Mouse (Mus musculus) kidney, postnatal 0 days (tissue): ENCODE results near the gene Hypk. TPM values are rescaled to one million over a fixed set of nuclear protein-coding genes. Genes with fewer than 3 reads are reported as not detected.

ENCODE experiments used
- ATAC-seq: fragments of 200-750 bp; cut with Nextera tagmentation; replicated peaks from 2 replicates; pipeline ENCODE4 v1.8.0; 2017; ENCODE audit warnings: low read depth, moderate number of reproducible peaks, moderate TSS enrichment, moderate library complexity; ENCODE audit not compliant: low FRiP score
- DNase-seq: peaks from one replicate; pipeline ENCODE4 v3.0.0-alpha.2; 2016; ENCODE audit warnings: low spot score
- H3K27ac ChIP-seq: fragments of 300-500 bp; sonication (generic); 2 replicates; pipeline ENCODE4 v1.5.1; 2014; ENCODE audit warnings: mild to moderate bottlenecking
- H3K27me3 ChIP-seq: fragments of 300-500 bp; sonication (generic); 2 replicates; pipeline ENCODE4 v1.6.1; 2014; ENCODE audit warnings: low read length, mixed read lengths; ENCODE audit not compliant: insufficient read depth
- H3K36me3 ChIP-seq: fragments of 300-500 bp; sonication (generic); 2 replicates; pipeline ENCODE4 v1.6.1; 2014; ENCODE audit warnings: low read length, mixed read lengths; ENCODE audit not compliant: insufficient read depth
- H3K4me1 ChIP-seq: fragments of 300-500 bp; sonication (generic); replicated peaks from 2 replicates; pipeline ENCODE4 v1.6.1; 2014; ENCODE audit warnings: antibody characterized with exemption, low read length, mixed read lengths; ENCODE audit not compliant: insufficient read depth
- H3K4me2 ChIP-seq: fragments of 300-500 bp; sonication (generic); 2 replicates; pipeline ENCODE4 v1.6.1; 2014; ENCODE audit warnings: mild to moderate bottlenecking, low read length, moderate library complexity, mixed read lengths
- H3K4me3 ChIP-seq: fragments of 300-500 bp; sonication (generic); replicated peaks from 2 replicates; pipeline ENCODE4 v1.5.1; 2014; ENCODE audit warnings: low read depth, low read length
- H3K9ac ChIP-seq: fragments of 300-500 bp; sonication (generic); 2 replicates; pipeline ENCODE4 v1.6.1; 2014; ENCODE audit warnings: low read depth, low read length
- H3K9me3 ChIP-seq: fragments of 300-500 bp; sonication (generic); replicated peaks from 2 replicates; pipeline ENCODE4 v1.6.1; 2016; ENCODE audit warnings: low read length, inconsistent platforms, mixed read lengths
- CTCF ChIP-seq: IDR thresholded peaks from 2 replicates; pipeline ENCODE4 v1.5.1; 2016; ENCODE audit warnings: antibody characterized with exemption, low read depth, mild to moderate bottlenecking, moderate library complexity
- WGBS: fragments of 180-500 bp; shearing (Covaris S2); extraction: QIAGEN DNeasy Blood & Tissue Kit; methylation state at CpG from one replicate; pipeline ENCODE4 v1.1.7; 2014; 5-methylcytosine and 5-hydroxymethylcytosine counted together
- polyA plus RNA-seq: library from polyadenylated mRNA; unstranded; fragments of >200 nt; fragmentation: Nextera tagmentation; extraction: Ambion mirVana; gene quantifications from 2 replicates; pipeline ENCODE4 v1.2.1, GENCODE M21; 2015

The Hypk gene
- 102 and 123 TPM in 2 replicates for polyA plus RNA-seq

DNA sequence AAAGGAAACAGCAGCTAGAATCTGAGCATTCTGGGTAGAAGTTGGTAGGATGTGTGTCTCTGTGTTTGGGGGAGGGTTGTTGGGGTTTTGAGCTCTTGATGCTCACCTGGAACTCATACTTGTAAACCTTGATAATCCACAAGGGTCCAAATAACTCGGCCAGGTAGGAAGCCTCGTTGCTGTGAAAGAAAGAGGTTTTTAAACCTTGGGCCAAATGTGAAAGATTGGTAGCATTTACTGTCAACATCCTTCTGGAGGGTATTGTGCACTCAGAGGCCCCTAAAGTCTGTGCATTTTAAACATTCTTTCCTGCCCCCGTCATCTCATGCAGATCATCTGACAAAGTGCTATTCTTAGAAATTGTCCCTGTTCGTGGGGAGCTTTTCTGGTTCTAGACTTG lies at the start of gene Hypk:
Gene Hypk, plus strand, starts transcription at position 301 of the 400 bp plus-strand sequence.
- DNase-seq (no peak), ATAC-seq (no peak)
- Histone ChIP-seq H3K27ac (no peak within 1 kb of the TSS), H3K27me3 (no peaks in the 10 kb centered on the region), H3K4me3 (no peak within 1 kb of the TSS), H3K4me2 (no peak within 1 kb of the TSS), H3K9me3 (no peaks in the 10 kb centered on the region), H3K4me1 (peaks cover 9% of the 10 kb centered on the region; the same call in 1 of the 2 replicates), H3K36me3 (peaks cover 8% of the 10 kb centered on the region; the same call in 1 of the 2 replicates), H3K9ac (no peak within 1 kb of the TSS)
- 69% methylated on average over 4 of the region's 4 CpGs for WGBS
- no peak for TF ChIP-seq CTCF

DNA sequence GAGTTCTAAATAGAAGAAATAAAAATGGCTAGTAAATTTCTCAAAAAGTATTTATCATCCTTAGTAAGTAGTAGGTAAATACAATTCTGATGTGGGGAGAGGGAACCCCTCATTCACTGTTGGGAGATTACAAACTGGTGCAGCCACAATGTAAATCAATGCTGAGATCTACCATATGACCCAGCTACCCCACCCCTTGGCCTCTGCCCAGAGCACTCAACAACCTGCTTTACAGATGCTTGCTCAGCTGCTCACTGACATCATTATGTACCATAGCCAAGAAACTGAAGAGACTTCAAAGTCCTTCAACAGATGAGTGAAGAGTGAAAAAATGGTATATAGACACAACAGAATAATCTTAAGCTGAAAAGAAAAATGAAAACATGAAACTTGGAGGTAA lies 49.8 kb upstream of the Hypk start:
- H3K4me2 ChIP-seq: no peak overlapping the region
- H3K36me3 ChIP-seq: no peaks in the 10 kb centered on the region
- no peak overlapping the region for H3K4me3 ChIP-seq
- H3K4me1 ChIP-seq: no peaks in the 10 kb centered on the region
- TF ChIP-seq CTCF: no peak
- H3K9ac ChIP-seq: no peak overlapping the region
- H3K27ac ChIP-seq: no peak overlapping the region
- H3K9me3 ChIP-seq: no peaks in the 10 kb centered on the region
- DNase-seq (no peak), ATAC-seq (no peak)
- no peaks in the 10 kb centered on the region for H3K27me3 ChIP-seq

DNA sequence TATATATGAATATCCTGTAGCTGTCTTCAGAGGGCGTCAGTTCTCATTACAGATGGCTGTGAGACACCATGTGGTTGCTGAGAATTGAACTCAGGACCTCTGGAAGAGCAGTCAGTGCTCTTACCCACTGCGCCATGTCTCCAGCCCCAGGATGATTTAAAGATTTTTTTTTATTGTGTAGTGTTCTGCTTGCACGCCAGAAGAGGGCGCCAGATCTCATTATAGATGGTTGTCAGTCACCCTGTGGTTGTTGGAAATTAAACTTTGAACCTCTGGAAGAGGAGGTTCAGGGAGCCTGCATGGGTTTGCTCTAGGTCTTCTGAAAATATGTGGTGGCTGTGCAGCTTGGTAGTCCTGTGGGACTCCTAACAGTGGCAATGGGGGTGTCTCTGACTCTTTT lies 44.9 kb upstream of the Hypk start:
- Histone ChIP-seq H3K9me3 (no peaks in the 10 kb centered on the region), H3K27ac (no peak overlapping the region), H3K36me3 (no peaks in the 10 kb centered on the region), H3K27me3 (no peaks in the 10 kb centered on the region), H3K4me2 (no peak overlapping the region), H3K9ac (no peak overlapping the region), H3K4me1 (no peaks in the 10 kb centered on the region), H3K4me3 (no peak overlapping the region)
- WGBS: 40% methylated on average over 4 of the region's 4 CpGs
- TF ChIP-seq CTCF: peak; percentile 59
- ATAC-seq (no peak), DNase-seq (peak; percentile 46)

DNA sequence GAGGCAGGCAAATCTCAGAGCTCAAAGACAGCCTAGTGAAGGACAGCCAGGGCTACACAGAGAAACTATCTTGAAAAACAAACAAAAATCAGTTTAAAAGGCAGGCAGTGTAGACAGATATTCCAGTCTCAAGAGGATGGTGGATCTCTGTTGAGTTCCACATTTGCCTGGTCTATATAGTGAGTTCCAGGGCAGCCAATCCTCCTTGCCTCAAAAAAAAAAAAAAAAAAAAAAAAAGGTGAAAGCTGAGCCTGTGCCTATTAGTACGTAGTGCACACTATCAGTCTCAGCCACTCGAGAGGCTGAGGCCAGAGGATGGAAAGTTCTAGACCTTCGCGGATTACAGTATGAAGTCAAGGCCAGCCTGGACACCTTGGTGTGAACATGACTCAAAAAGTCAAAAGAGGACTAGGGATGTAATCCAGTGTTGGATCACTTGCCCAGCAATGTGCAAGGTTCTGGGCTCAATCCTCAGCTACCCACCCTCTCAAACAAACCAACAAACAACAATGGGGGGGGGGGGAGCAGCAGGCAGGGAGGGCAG lies 40.2 kb upstream of the Hypk start:
- peaks cover 15% of the 10 kb centered on the region; the same call in 1 of the 2 replicates for H3K4me1 ChIP-seq
- H3K27ac ChIP-seq: peak overlapping the region; percentile 99
- 0 out of 2 replicates have a peak, but pooled peaks cover 4% of the 10 kb centered on the region for H3K36me3 ChIP-seq
- H3K9ac ChIP-seq: peak overlapping the region; percentile 99
- peak overlapping the region; percentile 67 for H3K4me2 ChIP-seq
- ATAC-seq: no peak; the same call in 1 of the 2 replicates
- 18% methylated on average over 4 of the region's 4 CpGs for WGBS
- no peak for DNase-seq
- H3K9me3 ChIP-seq: no peaks in the 10 kb centered on the region
- H3K4me3 ChIP-seq: peak overlapping the region; percentile 97
- no peak for TF ChIP-seq CTCF
- H3K27me3 ChIP-seq: no peaks in the 10 kb centered on the region

DNA sequence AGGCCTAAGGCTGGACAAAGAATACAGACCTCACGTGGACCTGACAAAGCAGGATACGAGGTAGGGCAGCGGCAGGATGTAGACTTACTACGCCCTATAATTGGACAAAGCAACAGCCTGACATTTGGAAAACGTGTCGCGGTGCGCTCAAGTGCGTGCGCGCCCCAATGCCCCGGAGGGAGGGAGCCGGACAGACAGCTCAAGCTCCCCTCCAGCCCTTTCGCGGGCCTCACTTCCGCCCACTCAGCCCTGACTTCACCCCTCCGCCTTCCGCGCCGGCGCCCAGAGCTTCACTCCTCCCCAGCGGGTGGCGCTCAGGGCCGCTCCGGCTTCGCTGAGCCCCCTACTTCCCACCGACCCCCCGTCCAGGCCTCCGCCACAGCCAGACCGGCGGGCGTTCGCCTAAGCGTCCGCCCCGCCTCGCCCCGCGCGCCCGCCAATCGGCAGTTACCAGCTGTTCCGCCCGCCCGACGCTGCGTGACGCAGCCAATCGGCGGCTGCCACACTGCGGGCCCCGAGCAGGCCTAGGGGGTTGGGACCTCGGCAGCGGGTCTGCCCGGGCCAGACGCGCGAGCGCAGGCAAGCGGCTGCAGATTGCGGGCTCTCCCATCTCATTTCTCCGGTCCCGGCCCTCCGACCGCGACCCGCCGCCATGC lies 39.6 kb upstream of the Hypk start, which contains the start of the genes Pdia3 and Catsper2:
Gene Pdia3, plus strand, starts transcription at position 389 of the 656 bp plus-strand sequence.
Gene Catsper2, minus strand, starts transcription at position 406 of the 656 bp plus-strand sequence.
- ATAC-seq (peak; percentile 99), DNase-seq (peak; percentile 98)
- peak; percentile 58; the same call in 1 of the 2 replicates for TF ChIP-seq CTCF
- peak within 1 kb of the TSS; percentile 97 for H3K4me3 ChIP-seq
- peak within 1 kb of the TSS; percentile 99 for H3K9ac ChIP-seq
- H3K9me3 ChIP-seq: no peaks in the 10 kb centered on the region
- peak within 1 kb of the TSS; percentile 99 for H3K27ac ChIP-seq
- H3K4me1 ChIP-seq: peaks cover 15% of the 10 kb centered on the region; the same call in 1 of the 2 replicates
- H3K4me2 ChIP-seq: peak within 1 kb of the TSS; percentile 67
- no peaks in the 10 kb centered on the region for H3K27me3 ChIP-seq
- H3K36me3 ChIP-seq: peaks cover 7% of the 10 kb centered on the region; the same call in 1 of the 2 replicates
- 2% methylated on average over 61 of the region's 68 CpGs for WGBS

DNA sequence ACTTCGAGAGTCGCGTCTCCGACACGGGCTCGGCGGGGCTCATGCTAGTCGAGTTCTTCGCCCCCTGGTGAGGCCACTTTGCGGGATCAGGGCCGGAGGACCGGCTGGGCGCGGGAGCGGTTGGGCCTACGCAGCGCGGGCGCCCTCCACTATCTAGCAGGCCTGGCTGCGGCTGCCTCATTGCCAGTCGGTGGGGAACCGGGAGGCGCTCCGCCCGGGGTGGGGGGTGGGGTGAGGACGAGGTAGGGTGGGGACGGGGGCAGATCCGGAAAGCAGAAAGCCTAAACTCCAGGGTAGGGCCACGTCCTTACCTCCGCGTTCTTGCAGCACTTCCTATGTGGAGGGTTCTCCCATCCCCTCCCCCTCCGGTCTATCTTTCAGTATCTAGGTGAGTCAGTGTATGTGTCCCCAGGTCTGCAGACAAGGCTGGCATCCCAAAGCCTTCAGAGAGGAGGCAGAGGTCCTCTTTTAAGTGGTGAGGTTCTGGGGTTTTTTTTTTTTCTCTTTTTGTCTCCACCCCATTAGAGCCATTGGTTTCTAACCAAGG lies 38.9 kb upstream of the Hypk start:
- Histone ChIP-seq H3K4me2 (peak overlapping the region; percentile 67), H3K27ac (peak overlapping the region; percentile 99), H3K9me3 (no peaks in the 10 kb centered on the region), H3K27me3 (no peaks in the 10 kb centered on the region), H3K36me3 (peaks cover 13% of the 10 kb centered on the region; the same call in 1 of the 2 replicates), H3K9ac (peak overlapping the region; percentile 99), H3K4me3 (peak overlapping the region; percentile 97), H3K4me1 (peaks cover 15% of the 10 kb centered on the region; the same call in 1 of the 2 replicates)
- peak; percentile 41 for ATAC-seq
- TF ChIP-seq CTCF: no peak
- under 1% methylated on average over 32 of the region's 32 CpGs for WGBS
- DNase-seq: peak; percentile 47
